Mouse (Mus musculus): ENCODE results near the gene Ano6.

Gene Ano6

DNA sequence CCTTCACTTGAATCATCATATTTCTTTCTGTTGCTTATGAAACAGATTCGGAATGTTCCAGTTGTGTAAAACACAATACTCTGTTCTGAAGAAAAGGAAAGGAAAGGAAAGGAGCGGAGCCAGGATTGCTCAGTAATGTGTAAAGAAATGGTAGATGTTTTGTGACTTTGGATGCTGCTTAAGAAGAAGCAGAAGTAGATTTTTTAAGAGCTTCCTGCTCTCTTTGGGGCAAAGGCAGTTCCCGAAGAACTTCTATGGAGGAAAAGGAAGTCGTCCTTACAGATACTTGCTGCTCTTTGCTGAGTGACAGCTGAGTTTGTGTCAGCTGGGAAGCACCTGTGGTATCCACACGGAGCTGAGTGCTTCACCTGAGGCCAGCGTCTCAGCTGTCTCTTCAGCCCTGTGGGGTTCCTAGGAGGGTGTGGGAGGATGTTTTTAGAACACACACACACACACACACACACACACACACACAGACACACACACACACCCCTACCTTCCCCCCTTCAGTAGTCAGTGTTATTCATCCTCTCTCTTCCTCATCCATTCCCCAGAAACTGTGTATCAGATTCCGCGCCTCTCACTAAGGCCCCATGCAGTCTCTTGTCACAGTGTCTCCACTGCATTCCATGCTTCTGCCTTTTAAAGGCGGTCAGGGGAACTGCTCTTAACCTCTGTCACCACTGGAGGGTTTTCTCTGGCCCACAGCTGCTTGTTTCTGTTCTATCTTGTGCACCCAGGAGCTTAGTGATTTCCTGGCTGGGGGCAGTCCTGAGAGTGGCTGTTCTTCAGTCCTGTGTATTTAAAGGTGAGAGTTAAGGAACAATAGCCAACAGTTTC, 6.7 kb downstream of the Ano6 start:
- DNase-seq (ENCODE audit: low spot score in 2 of 2): no peak

DNA sequence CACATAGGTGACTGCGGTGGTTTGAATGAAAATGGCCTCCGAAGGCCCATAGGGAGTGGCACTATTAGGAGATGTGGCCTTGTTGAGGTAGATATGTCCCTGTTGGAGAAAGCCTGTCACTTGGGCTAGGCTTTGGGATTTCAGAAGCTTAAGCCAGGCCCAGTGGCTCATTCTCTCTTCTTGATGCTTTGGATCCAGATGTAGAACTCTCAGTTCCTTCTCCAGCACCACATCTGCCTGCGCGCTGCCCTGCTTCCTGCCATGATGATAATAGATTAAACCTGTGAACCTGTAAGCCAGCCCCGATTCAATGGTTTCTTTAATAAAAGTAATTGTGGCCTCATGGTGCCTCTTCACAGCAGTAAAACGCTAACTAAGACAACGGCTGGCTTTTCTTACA, 7.6 kb downstream of the Ano6 start:
- no peak for DNase-seq (ENCODE audit: low spot score in 2 of 2)

DNA sequence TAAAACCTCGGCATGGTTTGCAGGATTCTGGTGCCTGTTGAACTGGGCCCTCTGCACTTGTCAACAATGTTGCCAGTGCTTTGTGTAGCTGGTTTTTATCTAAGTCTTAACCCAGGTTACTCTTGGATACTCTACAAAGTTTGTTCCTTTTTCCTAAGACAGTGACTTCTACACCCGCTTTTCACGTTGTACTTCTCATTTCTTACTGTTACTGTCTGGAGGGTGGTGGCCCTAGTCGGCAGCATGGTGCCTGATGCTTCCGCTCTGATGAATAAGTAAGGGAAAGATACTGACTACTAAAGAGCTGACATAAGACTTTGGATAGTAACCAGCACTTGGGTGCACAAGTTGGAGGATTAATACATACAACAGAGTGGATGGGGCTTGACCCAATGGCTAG, 9.0 kb downstream of the Ano6 start:
- DNase-seq (ENCODE audit: low spot score in 2 of 2): no peak

DNA sequence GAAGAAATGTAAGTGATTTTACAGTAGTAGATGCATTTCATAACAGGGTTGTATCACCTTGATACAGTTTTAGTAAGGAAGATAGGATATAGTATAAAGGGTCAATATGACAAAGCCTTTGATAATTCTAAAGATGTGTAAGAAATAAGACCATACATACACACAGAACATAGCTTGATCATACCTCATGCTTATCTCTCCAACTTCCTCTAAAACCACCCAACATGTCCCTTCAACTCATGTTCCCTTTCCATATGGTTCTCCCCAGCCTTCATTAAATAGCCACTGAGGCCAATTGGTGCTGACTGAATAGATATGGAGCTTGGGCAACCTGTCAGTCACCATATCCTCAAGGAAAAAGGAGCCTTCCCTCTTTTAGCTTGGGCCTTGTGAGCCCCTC, 9.4 kb downstream of the Ano6 start:
- DNase-seq (ENCODE audit: low spot score in 2 of 2): no peak

DNA sequence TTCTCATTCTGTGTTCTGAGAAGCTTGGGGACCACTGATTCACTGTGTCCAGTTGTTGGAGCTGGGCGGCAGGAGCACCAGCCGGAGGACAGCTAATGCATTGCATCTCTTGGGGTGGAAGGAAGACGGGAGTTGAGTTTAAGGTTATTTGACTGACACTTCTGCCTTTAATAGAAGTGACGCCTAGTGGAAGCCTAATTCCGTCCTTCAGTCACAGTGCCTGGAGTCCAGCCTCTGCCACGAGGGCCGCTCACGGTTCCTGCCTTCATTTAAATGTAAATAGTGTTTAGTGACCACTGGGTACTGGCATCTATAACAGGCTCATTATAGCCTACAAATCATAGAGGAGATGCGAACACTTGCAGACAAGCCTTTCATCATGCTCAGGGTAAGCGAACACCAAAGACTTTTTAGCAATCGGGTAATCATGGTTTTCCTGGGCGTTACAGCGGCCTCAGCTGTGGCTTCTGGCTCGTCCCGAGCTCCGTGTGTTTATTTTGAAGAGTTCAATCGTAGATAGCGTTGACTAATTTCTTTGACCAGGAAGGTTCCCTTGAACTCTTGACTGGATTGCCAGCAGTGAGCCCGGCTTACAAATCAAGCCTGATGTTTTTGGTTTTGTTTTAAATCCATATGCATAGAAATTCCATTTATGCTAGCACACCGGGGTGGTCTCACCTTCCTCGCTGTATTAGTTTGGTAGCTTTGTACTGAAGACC, 10.8 kb downstream of the Ano6 start:
- DNase-seq (ENCODE audit: low spot score in 2 of 2): no peak

DNA sequence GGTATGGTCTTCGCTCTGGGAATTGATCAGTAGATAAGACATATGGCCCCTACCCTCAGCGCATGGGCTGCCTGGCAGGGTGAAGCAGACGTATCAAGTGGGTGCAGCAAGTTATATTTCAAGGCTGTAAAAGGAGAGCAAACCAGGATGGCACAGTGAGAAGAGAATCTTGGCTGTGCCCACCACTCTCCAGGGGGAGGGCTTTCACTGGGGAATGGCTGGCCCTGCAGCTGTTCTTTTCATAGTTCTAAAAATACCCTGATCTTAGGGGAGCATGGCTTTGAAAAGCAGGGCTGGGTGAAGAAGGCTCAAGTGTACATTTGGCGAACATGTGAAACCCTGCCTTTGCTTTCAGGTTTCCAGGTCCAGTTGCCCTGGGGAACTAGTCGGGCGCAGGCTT, 11.5 kb downstream of the Ano6 start:
- DNase-seq (ENCODE audit: low spot score in 2 of 2): no peak

DNA sequence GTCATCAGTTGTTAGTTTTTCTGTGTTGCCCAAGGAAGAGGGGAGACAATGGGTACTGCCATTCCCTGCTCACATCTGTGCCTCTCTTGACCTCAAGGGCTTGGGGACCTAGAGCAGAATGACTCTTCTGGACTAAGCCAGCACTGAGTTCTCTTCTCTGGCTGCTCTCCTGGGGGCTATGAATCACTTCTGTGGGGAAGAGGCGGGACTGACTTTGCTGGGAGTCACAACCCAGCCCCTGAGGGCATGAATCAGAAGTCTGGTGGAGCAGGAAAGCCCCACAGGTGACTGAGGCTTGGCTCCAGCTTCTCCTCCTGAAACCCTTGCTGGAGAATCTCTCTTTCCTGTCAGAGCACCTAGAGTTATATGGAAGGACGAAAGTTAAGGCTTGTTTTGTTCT, 12.1 kb downstream of the Ano6 start:
- no peak for DNase-seq (ENCODE audit: low spot score in 2 of 2)

DNA sequence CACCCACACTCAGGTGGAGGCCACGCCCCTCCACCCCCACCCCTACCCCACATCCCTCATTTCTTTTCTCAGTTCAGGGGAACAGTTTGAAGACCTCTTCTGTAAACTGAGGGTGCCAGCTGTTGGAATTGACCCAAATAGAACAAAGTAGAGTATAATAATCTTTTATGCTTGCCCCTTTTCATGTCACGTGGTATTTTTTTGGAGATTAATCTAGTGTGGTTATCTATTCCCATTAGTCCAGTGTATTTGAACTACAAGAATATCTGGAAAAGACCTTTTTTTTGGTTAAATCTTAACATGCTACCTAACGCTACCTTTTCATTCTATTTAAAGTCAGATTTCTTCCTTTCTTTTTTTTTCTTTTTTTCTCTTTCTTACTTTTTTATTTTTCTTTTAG, 12.8 kb downstream of the Ano6 start:
- no peak for DNase-seq (ENCODE audit: low spot score in 2 of 2)

DNA sequence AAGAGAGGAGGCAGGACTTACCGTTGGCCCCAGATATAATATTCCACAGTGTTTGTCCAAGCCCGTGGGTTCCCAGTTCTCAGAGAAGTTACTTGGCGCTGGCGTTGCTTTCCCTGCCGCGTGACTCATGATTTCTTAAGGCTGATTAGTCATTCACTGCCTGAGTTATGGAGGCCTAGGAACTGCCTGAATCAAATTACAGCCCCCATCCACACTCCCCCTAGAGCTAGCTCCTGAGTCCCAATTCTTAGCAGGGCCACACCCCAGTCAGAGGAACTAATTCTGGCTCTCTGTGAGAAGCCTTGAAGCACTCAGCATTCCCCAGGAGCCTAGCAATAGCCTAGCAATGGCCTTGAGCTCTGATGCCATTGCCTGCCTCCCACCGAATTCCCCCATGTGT, 13.6 kb downstream of the Ano6 start:
- DNase-seq (ENCODE audit: low spot score in 2 of 2): peak; percentile 59 to 72

DNA sequence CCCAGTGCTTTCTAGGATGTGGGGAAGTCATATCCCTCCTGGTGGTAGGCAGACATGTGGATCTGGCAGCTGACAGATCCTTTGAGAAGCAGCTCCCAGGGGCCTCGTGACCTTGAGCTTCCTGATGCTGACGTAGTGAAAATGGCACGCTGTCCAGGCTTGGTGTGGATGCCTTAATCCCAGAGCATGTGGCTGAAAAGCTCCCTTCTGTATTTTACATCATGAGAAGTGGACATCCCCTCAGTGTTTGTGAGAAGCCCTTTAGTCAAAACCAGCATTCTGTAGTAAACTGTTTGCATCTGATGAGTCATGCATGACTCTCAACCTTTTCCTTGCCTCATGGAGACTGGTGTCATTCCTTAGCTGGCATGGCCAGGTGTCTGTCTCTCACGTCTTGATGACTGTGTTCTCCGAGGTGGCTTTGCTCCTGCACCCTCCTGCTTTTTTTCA, 14.4 kb downstream of the Ano6 start:
- no peak for DNase-seq (ENCODE audit: low spot score in 2 of 2)

DNA sequence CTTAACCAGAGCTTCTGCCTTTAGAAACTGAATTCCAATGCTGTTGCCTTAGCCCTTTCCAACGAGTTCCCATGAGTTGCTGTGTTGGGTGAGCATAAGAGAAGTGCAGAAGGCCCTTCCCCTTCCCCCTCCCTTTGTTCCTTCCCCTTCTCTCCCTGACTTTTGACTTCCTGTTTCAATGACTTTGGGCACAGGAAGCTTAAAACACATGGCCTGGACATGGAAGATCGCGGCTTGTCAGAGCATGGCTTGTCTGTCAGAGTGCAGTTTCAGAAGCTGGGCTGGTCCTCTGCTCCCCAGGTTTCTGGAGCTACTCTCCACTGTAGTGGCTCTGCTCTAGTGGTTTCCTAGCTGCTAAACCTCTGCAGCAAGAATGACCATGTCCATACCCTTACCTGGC, 17.3 kb downstream of the Ano6 start:
- DNase-seq (ENCODE audit: low spot score in 2 of 2): no peak

DNA sequence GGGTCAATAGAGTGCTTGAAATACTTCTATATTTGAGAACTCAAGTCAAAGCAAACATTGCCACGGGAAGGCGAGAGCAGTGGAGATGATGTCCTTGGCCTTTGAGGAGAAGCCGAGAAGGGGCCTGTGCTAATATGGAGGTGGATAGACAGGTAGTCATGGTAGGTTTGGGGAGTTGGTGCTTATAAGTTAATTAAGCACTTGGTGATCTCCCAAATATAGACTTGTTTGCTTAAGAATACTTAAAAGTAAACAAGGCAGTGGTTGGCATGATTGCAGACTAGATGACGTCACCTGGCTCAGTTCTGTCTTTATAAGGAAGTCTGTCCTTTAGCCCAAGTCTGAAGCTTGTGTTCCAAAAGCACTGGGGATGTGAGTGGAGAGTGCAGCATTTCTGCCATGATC, 19.7 kb downstream of the Ano6 start:
- no peak for DNase-seq (ENCODE audit: low spot score in 2 of 2)

DNA sequence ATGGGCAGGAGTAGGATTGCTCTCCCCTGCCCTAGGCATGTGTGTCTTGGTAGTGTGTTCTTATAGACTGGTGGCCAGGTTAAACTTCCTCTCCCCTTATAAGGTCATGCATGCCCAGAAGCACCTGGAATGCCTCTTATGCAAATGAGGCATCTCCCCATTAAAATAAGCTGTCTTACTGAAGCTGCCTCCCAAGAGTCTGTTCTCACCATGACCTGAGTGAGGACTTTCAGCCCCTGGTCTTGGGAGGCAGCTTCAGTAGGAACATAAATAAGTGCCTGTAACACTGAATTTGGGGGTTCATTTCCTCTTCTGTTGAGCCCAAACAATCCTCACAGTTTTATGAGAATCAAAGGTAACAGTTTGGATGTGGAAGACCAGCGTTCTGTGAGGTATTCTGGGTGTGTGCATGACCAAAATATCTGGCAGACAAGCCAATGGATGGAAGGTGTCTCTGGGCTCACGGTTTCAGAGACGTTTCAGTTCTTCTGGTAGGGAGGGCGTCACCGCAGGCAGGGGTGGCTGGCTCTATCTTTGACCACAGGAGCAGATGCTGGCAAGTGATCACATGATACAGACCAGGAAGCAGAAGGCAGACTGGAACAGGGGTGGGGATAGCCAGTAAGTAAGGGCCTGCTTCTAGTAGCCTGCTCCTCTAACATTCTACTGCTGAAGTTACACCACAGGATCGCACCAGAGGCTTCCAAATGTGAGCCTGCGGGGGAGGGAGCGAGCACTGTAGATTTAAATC, 22.4 kb downstream of the Ano6 start:
- DNase-seq (ENCODE audit: low spot score in 2 of 2): no peak

DNA sequence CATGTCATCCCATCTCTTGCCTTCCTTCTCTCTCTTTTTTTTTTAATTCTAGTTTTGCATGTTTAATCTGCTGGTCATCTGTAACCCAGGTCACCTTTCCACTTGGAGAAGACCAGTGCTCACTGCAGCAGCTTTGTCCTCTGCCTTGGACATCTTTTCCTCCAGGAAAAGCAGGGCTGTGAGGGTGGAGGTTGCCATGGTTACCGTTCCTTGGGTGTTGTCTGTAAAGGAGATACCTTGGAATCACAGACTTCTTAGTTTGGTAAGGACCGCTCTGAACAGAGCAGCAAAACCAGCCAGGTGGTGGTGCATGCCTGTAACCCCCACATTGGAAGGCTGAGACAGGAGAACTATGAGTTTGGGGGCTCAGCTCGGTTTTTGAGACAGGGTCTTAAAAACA, 26.9 kb downstream of the Ano6 start:
- peak; percentile 33 to 68 for DNase-seq (ENCODE audit: low spot score in 2 of 2)

DNA sequence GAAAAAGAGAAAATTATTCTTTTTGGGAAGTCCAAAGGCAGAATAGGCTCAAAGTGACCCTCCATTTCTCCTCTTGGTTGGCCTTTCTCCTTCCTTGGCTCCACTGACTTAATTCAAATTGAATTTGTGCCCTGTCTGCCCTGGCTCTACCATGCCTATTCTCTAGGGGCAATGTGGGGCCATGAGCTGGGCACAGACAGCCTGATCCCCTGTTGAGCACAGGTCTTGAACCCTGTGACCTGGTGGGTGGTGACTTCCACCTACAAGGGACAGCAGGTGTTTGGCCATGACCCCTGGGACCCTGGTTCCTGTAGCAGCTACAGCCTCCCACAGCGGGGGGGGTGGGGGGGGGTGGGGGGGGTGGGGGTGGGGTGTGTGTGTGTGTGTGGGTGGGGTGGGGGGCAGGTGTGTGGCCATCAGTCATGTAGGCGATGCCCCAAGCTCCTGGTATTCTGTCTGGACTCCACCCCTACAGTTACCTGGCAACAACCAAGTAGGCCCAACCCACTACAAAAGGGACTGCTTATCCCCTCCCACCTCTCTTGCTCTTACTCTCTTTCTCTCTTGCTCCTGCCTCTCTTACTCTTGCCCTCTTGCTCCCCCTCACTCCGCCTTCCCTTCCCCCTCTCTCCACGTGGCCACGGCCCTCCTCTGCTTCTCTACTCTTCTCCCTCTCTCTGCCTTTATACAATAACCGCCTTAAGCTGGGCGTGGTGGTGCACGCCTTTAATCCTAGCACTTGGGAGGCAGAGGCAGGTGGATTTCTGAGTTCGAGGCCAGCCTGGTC, 28.8 kb downstream of the Ano6 start:
- DNase-seq (ENCODE audit: low spot score in 2 of 2): no peak

DNA sequence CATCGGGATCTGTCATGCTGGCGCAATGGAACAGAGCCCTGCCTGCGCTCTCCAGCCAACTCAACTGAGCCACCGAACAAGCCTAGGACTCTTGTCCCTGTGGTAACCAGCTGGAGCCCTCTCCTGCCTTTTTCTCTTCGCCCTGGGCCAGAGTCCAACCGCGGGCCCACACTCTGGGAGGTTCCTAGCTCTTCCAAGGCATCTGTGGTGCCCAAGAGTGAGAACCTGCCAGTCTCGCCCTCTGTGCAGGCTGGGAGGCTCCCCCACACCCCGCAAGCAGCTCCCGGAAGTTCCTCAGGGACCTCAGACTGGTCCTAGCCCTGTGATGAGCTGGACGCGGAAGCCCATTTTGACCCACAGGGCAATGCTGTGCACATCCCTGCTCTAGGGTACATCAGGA, 29.5 kb downstream of the Ano6 start:
- no peak for DNase-seq (ENCODE audit: low spot score in 2 of 2)

DNA sequence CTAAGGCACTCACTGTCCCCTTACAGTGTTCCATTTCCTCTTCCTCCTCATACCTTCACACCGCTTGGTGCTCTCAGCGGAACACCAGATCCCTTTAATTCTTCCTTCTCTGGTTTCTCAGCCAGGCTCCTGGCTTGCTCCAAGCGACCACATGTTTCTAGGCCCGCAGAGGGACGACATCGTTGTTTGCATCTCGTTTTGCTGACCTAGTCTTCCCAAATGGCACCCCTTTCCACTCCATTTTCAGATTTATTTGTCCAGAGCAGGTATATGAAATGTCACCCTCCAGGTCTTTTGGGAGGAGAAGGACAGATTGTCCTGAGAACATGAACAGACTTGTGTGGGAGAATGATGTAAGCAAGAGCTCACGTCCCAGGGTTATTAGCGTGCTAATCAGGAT, 30.0 kb downstream of the Ano6 start:
- no peak for DNase-seq (ENCODE audit: low spot score in 2 of 2)

DNA sequence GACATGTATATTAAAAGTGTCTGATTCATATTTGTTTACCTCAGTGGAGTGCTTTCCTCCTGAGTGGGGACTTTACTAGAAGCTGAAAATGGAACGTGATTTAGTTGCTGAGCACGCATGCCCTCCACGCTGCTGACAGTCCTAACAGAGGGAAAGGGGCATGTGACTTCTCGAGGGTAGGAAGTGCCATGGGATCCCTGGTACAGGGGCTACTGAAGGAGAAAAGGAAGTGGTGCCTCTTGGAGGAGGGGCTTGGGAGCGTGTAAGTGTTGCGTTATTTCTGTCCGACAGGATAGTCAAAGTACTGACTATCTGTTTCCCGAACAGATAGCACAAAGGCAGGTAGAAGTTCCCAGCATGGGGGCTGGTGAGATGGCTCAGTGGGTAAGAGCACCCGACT, 31.5 kb downstream of the Ano6 start:
- no peak for DNase-seq (ENCODE audit: low spot score in 2 of 2)

DNA sequence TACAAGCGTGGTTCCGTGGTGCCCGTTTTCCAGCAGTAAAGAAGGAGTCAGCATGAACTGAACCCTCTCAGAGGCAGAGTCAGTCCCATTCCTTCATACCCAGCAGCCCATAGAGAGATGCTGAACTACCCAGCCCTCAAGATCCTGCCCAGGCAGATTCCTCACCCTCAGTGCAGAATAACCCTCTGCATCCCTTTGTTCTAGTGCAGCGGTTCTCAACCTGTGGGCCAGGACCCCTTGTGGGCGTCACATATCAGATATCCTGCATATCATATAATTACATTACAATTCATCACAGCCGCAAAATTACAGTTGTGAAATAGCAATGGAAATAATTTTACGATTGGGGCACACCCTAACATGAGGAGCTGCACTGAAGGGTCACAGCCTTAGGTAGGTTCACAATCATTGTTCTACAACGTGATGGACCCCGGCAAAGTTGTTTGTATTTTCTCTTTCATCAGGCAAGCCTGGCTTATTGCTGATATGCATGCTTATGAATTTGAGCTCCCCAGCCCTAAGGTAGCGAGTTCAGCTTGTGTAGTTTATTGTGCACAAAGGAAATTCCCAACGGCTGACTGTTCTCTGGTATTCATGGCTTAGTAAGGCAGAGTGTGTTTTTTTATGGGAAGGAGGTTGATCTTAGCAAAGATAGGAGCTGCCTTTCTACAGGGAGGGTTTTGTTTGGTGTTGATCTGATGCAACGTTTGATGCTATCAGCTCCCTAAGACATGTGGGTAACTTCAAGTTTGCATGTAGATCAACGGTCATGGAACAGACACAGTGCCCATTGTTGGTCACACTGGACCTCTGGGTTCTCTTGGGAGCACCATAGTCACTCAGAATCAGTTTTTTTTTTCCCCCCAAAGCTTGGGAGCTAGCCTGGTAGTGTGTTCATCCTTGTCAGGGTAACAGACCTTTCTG, 33.0 kb downstream of the Ano6 start:
- no peak for DNase-seq (ENCODE audit: low spot score in 2 of 2)

DNA sequence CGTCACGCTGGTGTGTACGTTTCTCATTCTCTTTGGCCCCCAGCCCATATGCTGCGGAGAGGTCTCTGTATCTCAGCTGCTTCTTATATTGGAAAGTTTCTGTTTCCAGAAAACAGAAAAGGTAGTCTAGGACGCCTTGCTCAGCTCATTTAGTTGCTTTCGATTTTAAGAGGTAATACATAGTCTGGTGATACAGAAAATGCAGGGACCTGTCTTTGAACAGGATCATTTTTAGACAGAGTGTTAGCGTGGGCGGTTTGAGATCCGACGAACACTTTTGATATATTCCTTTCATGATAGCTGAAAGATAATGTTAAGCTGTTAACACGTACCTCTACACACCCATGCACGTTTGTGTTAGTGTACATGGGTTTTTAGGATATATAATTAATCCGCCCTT, 35.9 kb downstream of the Ano6 start:
- DNase-seq (ENCODE audit: low spot score in 2 of 2): no peak

DNA sequence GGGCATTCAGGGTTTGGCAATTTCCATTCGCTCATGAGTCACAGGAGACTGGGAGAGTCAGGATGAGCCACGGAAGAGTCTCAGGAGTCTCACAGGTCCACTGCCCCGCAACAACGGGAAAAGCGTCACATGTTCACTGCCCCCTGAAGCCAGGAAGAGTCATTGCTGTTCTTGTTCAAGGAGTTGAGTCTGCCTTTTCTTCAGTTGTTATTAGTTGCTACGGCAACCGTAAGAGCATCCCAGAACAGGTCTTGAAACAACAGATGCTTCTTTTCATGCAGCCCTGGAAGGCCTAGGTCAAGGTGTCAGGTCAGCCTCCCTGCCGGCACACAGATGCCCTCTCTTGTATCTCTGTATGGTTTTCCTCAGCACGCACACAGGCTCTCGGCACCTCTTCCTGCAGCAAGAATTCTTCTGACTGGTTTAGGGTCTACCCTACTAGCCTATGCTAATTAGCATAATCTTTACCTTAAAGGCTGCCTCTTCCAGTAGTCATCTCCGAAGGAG, 36.9 kb downstream of the Ano6 start:
- no peak for DNase-seq (ENCODE audit: low spot score in 2 of 2)

Data from frontal cortex, postnatal 36 days (tissue).